Mouse (Mus musculus): ENCODE results near the gene Palm. TPM values are rescaled to one million over a fixed set of nuclear protein-coding genes. Genes with fewer than 3 reads are reported as not detected.

Gene Palm
- polyA plus RNA-seq, 1 experiment from 2014 or later: 63.7 TPM

DNA sequence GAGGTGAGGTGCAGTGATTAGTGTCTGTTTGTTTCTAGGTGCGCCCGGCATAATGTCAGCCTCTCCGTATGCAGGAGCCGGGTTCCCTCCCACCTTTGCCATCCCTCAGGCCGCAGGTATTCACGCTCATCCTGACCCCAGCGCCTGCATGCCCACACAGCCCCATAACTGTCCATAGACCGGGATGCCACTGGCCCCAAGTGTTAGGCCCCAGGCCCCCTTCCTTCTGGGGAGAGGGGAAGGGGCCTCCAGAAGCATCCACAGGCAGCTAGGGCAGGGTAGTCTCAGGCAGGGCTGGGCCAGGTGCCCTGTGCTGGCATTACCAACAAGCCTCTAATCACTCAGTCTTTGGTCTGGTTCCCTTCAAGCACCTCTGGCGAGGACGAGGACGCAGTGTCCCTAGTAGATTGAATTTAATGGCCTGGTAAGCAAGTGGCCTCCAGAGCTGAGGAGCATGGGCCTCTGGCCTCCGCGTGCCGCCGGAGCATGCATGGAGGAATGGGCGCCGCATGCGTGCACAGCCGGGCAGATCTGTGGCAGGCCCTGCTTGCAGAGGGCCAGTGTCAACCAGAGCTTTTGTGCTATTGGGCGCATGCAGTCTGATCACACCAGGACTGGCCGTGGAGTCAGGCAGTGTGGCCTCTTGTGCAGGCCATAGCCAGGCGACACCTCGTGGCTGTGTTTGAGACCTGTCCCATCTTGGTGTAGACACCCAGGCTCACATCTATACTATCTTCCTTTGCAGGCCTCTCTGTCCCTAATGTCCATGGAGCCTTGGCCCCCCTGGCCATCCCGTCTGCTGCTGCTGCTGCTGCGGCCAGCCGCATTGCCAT lies 66.9 kb downstream of the Palm start:
- ATAC-seq (ENCODE audit: borderline replicate concordance, extremely low read depth, low FRiP score, low TSS enrichment): no peak
- Histone ChIP-seq H3K9ac (no peak overlapping the region), H3K27me3 (no peaks in the 10 kb centered on the region), H3K9me3 (no peaks in the 10 kb centered on the region), H3K27ac (no peak overlapping the region), H3K4me2 (no peak overlapping the region), H3K4me1 (peaks cover 44% of the 10 kb centered on the region), H3K4me3 (no peak overlapping the region), H3K36me3 (peaks cover 75% of the 10 kb centered on the region)
- WGBS: 88% methylated on average over 26 of the region's 26 CpGs

- Histone ChIP-seq H3K4me3 (no peak overlapping the region), H3K27ac (no peak overlapping the region), H3K4me2 (no peak overlapping the region), H3K27me3 (no peaks in the 10 kb centered on the region), H3K9me3 (no peaks in the 10 kb centered on the region), H3K4me1 (peaks cover 43% of the 10 kb centered on the region), H3K9ac (no peak overlapping the region), H3K36me3 (peaks cover 77% of the 10 kb centered on the region)
- 64% methylated on average over 25 of the region's 25 CpGs for WGBS
- ATAC-seq (ENCODE audit: borderline replicate concordance, extremely low read depth, low FRiP score, low TSS enrichment): no peak
Measured at GRCm38 (mm10) chr10:79861230-79862048, 68.1 kb downstream of the Palm start.

DNA sequence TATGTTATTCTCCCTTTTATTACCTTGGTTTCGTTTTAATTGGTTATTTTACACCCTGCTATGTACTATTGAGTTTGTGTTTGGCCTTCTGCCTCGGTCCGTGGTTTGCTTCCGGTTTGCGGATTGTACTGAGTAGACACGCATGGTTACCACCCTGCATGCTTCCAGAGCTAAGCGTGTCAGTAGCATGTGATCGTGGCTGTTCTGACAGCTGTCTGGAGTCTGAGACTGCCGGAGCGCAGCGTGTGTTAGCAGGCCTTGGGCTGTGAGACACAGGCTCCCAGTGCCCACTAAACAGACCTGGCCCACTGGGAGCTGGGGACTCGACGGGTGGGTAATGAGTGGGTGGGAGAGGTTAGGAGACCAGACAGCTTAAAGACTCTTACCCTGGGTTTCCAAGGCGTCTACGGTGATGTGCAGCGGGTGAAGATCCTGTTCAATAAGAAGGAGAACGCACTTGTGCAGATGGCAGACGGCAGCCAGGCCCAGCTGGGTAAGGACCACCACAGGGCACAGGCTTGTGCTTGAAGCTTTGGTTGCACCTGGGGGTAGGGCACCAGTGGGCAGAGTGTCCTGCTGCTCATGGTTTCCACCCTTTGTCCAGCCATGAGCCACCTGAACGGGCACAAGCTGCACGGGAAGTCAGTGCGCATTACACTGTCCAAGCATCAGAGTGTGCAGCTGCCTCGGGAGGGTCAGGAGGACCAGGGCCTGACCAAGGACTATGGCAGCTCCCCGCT lies 68.8 kb downstream of the Palm start:
- no peak overlapping the region for H3K27ac ChIP-seq

DNA sequence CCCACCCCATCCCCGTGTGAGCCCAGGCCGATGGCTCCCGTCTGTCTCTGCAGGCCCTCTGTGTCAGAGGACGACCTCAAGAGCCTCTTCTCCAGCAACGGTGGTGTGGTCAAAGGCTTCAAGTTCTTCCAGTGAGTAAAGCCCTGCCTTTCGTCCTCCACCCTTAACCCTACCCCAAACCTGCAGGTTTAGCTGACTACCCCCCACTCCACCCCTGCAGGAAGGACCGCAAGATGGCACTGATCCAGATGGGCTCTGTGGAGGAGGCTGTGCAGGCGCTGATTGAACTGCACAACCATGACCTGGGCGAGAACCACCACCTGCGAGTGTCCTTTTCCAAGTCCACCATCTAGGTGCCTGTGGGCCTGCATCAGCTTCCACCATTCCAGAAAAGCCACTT lies 69.6 kb downstream of the Palm start:
- H3K4me1 ChIP-seq: peaks cover 28% of the 10 kb centered on the region
- H3K4me2 ChIP-seq: no peak overlapping the region
- H3K9ac ChIP-seq: no peak overlapping the region
- 52% methylated on average over 10 of the region's 10 CpGs for WGBS
- no peak overlapping the region for H3K4me3 ChIP-seq
- H3K27me3 ChIP-seq: no peaks in the 10 kb centered on the region
- H3K36me3 ChIP-seq: peaks cover 70% of the 10 kb centered on the region
- no peak overlapping the region for H3K27ac ChIP-seq
- H3K9me3 ChIP-seq: no peaks in the 10 kb centered on the region
- no peak for ATAC-seq (ENCODE audit: borderline replicate concordance, extremely low read depth, low FRiP score, low TSS enrichment)

More for the DNA sequence above, 68.8 kb downstream of the Palm start:
- Histone ChIP-seq H3K9ac (no peak overlapping the region), H3K4me3 (no peak overlapping the region), H3K27me3 (no peaks in the 10 kb centered on the region), H3K4me1 (peaks cover 35% of the 10 kb centered on the region), H3K9me3 (no peaks in the 10 kb centered on the region), H3K36me3 (peaks cover 70% of the 10 kb centered on the region), H3K4me2 (no peak overlapping the region)
- ATAC-seq (ENCODE audit: borderline replicate concordance, extremely low read depth, low FRiP score, low TSS enrichment): no peak
- WGBS: 83% methylated on average over 23 of the region's 23 CpGs

DNA sequence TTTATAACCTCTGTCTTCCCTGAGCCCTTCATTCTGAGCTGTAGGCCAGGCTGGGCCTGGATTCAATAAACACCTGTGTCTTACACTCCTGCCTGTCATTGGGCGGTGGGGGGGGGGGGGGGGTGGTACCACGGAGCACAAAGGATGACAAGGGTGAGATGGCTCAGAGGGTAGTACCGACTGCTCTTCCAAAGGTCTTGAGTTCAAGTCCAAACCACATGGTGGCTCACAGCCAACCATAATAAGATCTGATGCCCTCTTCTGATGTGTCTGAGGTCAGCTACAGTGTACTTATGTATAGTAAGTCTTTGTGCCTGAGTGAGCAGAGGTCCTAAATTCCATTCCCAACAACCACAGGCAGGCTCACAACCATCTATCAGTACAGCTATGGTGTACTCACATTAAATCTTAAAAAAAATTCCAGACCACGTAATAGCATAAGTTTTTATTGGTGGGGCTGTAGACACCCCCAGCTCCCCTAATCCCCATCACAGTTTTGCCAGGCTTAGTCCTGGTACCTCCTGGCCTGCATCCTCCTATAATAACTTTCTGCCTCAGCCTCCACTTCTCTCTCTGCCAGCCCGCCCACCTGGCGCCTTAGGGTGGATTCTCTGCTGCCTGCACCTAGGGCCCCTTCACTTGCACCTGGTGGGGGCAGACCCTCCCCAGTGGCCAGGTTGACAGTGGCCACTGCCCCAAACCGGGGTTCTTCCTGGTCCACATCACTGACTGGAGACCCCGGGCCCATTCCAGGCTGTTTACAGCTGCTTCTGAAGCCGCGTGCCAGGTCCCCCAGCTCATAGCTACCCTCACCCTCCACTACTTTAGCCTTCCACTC lies 71.2 kb downstream of the Palm start:
- Histone ChIP-seq H3K27me3 (no peaks in the 10 kb centered on the region), H3K27ac (no peak overlapping the region; the same call in 1 of the 2 replicates), H3K9ac (no peak overlapping the region), H3K36me3 (peaks cover 60% of the 10 kb centered on the region), H3K4me2 (no peak overlapping the region), H3K4me1 (peaks cover 12% of the 10 kb centered on the region), H3K4me3 (no peak overlapping the region), H3K9me3 (no peaks in the 10 kb centered on the region)
- ATAC-seq (ENCODE audit: borderline replicate concordance, extremely low read depth, low FRiP score, low TSS enrichment): peak; percentile 4; the same call in 1 of the 2 replicates
- 46% methylated on average over 10 of the region's 10 CpGs for WGBS

- Histone ChIP-seq H3K4me3 (no peak overlapping the region), H3K4me1 (peaks cover 6% of the 10 kb centered on the region), H3K27me3 (no peaks in the 10 kb centered on the region), H3K27ac (peak overlapping the region; percentile 2; the same call in 1 of the 2 replicates), H3K4me2 (no peak overlapping the region), H3K9me3 (no peaks in the 10 kb centered on the region), H3K9ac (no peak overlapping the region), H3K36me3 (peaks cover 54% of the 10 kb centered on the region)
- peak; percentile 29 for ATAC-seq (ENCODE audit: borderline replicate concordance, extremely low read depth, low FRiP score, low TSS enrichment)
- WGBS: 57% methylated on average over 12 of the region's 12 CpGs
Measured at GRCm38 (mm10) chr10:79865189-79865601, 71.8 kb downstream of the Palm start.

DNA sequence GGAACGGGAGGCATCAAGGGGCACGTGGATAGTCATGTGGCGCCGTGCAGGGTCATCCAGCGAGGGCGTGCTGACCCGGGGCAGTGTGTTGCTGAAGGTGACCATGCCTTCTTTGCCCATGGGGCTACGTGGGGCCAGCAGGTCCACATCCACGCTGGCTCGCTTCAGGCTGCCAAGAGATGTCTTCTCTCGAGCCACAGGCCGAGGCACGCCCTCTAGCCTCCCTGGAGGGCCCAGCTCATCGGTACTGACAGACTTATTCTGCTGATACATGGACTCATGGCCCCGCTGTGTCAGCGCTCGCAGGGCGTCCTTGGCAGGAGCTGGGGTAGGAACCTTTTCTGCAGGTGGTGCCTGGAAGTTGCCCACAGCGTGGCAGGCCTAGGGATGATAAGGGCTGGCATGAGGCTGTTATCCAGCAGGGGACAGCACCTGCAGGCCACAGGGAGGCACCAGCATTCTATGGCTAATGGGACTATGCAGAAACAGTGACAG lies 72.5 kb downstream of the Palm start:
- Histone ChIP-seq H3K9me3 (no peaks in the 10 kb centered on the region), H3K4me2 (no peak overlapping the region), H3K27ac (peak overlapping the region; percentile 2; the same call in 1 of the 2 replicates), H3K4me3 (no peak overlapping the region), H3K9ac (no peak overlapping the region), H3K27me3 (no peaks in the 10 kb centered on the region), H3K36me3 (peaks cover 47% of the 10 kb centered on the region), H3K4me1 (peaks cover 5% of the 10 kb centered on the region; the same call in 1 of the 2 replicates)
- WGBS: 62% methylated on average over 19 of the region's 19 CpGs
- ATAC-seq (ENCODE audit: borderline replicate concordance, extremely low read depth, low FRiP score, low TSS enrichment): no peak

GRCm38 (mm10) chr10:79866601-79867000 lies 73.2 kb downstream of the Palm start:
- Histone ChIP-seq H3K4me1 (peaks cover 5% of the 10 kb centered on the region; the same call in 1 of the 2 replicates), H3K4me3 (no peak overlapping the region), H3K36me3 (peaks cover 40% of the 10 kb centered on the region), H3K4me2 (no peak overlapping the region), H3K27ac (no peak overlapping the region), H3K9me3 (no peaks in the 10 kb centered on the region), H3K9ac (no peak overlapping the region), H3K27me3 (no peaks in the 10 kb centered on the region)
- ATAC-seq (ENCODE audit: borderline replicate concordance, extremely low read depth, low FRiP score, low TSS enrichment): no peak
- 74% methylated on average over 11 of the region's 11 CpGs for WGBS
